Mouse (Mus musculus) neural tube, embryonic 12.5 days (tissue): ENCODE results near the gene Golph3. TPM values are rescaled to one million over a fixed set of nuclear protein-coding genes. Genes with fewer than 3 reads are reported as not detected.

ENCODE experiments used
- ATAC-seq: fragments of 200-750 bp; cut with Nextera tagmentation; 2 replicates; pipeline ENCODE4 v1.8.0; 2017; ENCODE audit warnings: low read depth, mild to moderate bottlenecking, moderate TSS enrichment, moderate library complexity; ENCODE audit not compliant: low FRiP score
- H3K27ac ChIP-seq: fragments of 300-500 bp; sonication (generic); 2 replicates; pipeline ENCODE4 v1.5.1; 2016
- H3K27me3 ChIP-seq: fragments of 300-500 bp; sonication (generic); replicated peaks from 2 replicates; pipeline ENCODE4 v1.6.1; 2016; ENCODE audit warnings: mild to moderate bottlenecking
- H3K36me3 ChIP-seq: fragments of 300-500 bp; sonication (generic); 2 replicates; pipeline ENCODE4 v1.6.1; 2016; ENCODE audit warnings: mild to moderate bottlenecking
- H3K4me1 ChIP-seq: fragments of 300-500 bp; sonication (generic); 2 replicates; pipeline ENCODE4 v1.6.1; 2016
- H3K4me2 ChIP-seq: fragments of 300-500 bp; sonication (generic); replicated peaks from 2 replicates; pipeline ENCODE4 v1.6.1; 2016; ENCODE audit warnings: mild to moderate bottlenecking
- H3K4me3 ChIP-seq: fragments of 300-500 bp; sonication (generic); 2 replicates; pipeline ENCODE4 v1.5.1; 2016
- H3K9ac ChIP-seq: fragments of 300-500 bp; sonication (generic); 2 replicates; pipeline ENCODE4 v1.6.1; 2016; ENCODE audit warnings: mild to moderate bottlenecking
- H3K9me3 ChIP-seq: fragments of 300-500 bp; sonication (generic); 2 replicates; pipeline ENCODE4 v1.6.1; 2016; ENCODE audit warnings: mild to moderate bottlenecking
- WGBS: fragments of 180-500 bp; shearing (Covaris S2); methylation state at CpG from one replicate; pipeline ENCODE4 v1.1.7; 2016; 5-methylcytosine and 5-hydroxymethylcytosine counted together
- polyA plus RNA-seq: library from polyadenylated mRNA; unstranded; fragments of >200 nt; fragmentation: Nextera tagmentation; extraction: Ambion mirVana; gene quantifications from 2 replicates; pipeline ENCODE4 v1.2.1, GENCODE M21; 2016

Golph3 gene
- polyA plus RNA-seq = 96.7 and 98.4 TPM in 2 replicates

DNA sequence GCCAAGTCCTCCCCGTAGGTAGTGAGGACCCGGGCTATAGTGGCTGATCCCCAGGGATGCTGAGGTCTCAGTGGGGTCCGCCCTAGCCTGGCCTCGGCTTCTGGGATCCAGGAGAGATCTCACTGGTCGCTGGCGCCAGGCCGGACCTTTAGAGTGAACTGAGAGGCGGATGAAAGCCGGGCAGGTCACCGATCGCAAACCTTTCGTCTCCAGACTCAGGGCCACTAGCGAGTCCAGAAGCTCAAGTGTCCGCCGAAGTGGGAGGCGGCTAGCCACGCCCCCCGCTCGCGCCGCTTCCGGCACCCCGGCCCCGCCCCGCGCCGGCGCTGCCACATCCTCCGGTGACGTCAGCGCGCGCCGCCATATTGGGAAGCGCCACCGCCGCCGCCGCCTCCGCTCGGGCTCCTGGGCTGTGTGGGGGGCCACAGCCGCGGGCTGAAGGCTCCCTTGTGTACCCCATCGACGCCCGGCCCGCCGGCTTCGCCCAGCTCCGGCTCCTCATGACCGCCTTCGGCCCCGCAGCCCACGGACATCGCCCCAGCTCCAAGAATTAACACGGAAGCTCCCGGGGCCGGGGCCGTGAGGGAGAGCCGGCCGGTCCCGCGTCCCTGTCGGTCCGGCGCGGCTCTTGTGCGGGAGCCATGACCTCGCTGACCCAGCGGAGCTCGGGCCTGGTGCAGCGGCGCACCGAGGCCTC lies at the start of gene Golph3:
TSS of gene Golph3 (plus strand) at position 360 of the 697 bp plus-strand sequence.
- H3K27me3 ChIP-seq = peaks cover 4% of the 10 kb centered on the region; the same call in 1 of the 2 replicates
- 0 out of 2 replicates have a peak, but pooled peaks cover 3% of the 10 kb centered on the region for H3K36me3 ChIP-seq
- ATAC-seq = peak; percentile 97
- H3K9me3 ChIP-seq = no peaks in the 10 kb centered on the region
- peak within 1 kb of the TSS; percentile 98 for H3K9ac ChIP-seq
- H3K4me3 ChIP-seq = peak within 1 kb of the TSS; percentile 94
- H3K27ac ChIP-seq = peak within 1 kb of the TSS; percentile 90
- H3K4me1 ChIP-seq = peaks cover 15% of the 10 kb centered on the region
- H3K4me2 ChIP-seq = peak within 1 kb of the TSS; percentile 72
- under 1% methylated on average over 74 of the region's 74 CpGs for WGBS

DNA sequence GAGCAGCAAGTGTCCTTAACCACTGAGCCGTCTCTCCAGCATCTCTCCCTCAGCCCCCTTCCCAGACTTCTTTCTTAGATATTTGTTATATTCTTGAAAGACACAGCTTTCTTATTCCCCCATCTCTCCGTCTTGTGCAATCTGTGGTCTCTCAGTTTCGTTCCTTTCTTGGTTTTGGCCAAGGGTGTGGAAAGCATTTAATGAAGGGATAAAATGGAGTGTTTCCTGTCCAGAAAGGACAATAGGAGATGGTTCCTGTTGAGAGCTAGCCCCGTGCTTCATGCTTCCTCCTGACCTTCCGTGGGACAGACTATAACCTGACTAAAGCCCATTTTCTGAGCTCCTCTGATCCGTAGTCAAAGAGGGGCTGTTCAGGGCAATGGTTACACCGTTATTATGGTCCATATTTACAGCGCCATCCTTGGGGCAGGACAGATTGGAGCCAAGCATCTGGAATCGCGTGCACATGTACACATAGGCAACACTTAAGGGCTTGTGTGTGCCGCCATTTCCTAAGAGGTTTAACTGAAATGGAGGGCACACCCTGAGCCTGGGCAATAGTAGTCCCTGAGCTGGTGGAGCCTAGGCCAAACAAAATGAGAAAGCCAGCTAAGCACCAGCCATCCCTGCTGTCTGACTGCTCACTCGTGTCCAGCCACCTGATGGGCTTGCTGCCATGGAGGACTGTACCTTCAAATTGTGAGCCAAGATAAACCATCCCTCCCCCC lies 47.8 kb upstream of the Golph3 start:
- no peak for ATAC-seq
- no peak overlapping the region for H3K4me2 ChIP-seq
- H3K36me3 ChIP-seq = peaks cover 21% of the 10 kb centered on the region
- H3K9ac ChIP-seq = no peak overlapping the region
- no peaks in the 10 kb centered on the region for H3K27me3 ChIP-seq
- no peak overlapping the region for H3K27ac ChIP-seq
- H3K4me3 ChIP-seq = no peak overlapping the region
- H3K9me3 ChIP-seq = no peaks in the 10 kb centered on the region
- no peaks in the 10 kb centered on the region for H3K4me1 ChIP-seq
- WGBS = 86% methylated on average over 12 of the region's 12 CpGs

DNA sequence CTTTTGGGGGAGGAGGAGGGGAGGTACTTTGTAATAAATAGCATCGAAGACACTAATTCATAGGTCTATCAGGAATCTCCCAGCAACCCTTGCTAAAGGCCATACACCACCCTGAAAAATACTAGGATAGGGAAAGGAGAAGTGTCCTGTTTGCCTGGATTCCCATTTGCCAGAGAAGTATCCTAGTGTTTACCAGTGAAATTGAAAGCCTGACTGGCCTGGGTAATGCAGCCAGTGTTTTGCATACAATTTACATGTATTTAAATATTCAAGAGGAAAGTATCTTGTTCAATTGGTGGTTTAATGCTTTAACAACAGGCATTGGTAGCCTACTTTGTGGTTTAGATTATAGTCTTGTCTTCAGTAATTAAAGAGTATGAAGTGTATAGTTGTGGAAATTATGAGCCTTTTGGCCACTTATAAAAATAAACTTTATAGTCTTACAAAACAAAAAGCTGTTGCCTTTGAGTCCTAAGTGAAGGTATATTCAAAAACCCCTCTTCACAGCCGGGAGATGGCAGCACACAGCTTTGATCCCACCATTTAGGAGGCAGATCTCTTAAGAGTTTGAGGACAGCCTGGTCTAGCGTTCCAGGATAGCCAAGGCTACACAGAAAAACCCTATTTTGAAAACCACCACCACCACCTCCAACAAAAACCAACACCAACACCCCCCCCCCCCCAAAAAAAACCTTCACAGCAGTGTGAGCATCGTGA lies 47.0 kb upstream of the Golph3 start:
- H3K4me2 ChIP-seq = no peak overlapping the region
- no peaks in the 10 kb centered on the region for H3K27me3 ChIP-seq
- no peaks in the 10 kb centered on the region for H3K9me3 ChIP-seq
- H3K9ac ChIP-seq = no peak overlapping the region
- WGBS = 68% methylated on average over 4 of the region's 4 CpGs
- H3K36me3 ChIP-seq = peaks cover 15% of the 10 kb centered on the region
- H3K4me1 ChIP-seq = no peaks in the 10 kb centered on the region
- no peak overlapping the region for H3K27ac ChIP-seq
- no peak overlapping the region for H3K4me3 ChIP-seq
- no peak for ATAC-seq

DNA sequence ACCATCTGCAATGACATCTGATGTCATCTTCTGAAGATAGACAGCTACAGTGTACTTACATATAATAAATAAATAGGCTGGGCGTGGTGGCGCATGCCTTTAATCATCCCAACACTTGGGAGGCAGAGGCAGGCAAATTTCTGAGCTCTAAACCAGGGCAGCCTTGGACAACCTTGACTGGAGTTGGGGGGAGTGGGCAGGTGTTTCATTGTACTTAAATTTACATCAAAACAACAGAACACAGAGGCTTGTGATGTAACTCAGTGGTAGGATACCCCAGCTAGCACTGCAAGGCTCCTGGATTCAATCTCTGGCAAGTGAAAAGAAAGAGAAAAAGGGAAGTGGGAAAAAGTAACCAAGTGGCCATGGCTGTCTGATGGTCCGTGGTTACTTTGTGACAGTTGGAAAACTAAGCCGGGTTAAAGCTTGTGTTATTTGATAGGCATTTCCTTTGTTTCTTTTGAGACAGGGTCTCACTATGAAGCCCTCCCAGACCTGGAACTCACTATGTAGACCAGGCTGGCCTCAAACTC lies 46.1 kb upstream of the Golph3 start:
- no peaks in the 10 kb centered on the region for H3K9me3 ChIP-seq
- H3K4me2 ChIP-seq = no peak overlapping the region
- H3K9ac ChIP-seq = no peak overlapping the region
- H3K27ac ChIP-seq = no peak overlapping the region
- H3K27me3 ChIP-seq = no peaks in the 10 kb centered on the region
- ATAC-seq = no peak
- H3K4me1 ChIP-seq = no peaks in the 10 kb centered on the region
- H3K36me3 ChIP-seq = peaks cover 6% of the 10 kb centered on the region; the same call in 1 of the 2 replicates
- H3K4me3 ChIP-seq = no peak overlapping the region
- WGBS = 88% methylated on average over 4 of the region's 4 CpGs

DNA sequence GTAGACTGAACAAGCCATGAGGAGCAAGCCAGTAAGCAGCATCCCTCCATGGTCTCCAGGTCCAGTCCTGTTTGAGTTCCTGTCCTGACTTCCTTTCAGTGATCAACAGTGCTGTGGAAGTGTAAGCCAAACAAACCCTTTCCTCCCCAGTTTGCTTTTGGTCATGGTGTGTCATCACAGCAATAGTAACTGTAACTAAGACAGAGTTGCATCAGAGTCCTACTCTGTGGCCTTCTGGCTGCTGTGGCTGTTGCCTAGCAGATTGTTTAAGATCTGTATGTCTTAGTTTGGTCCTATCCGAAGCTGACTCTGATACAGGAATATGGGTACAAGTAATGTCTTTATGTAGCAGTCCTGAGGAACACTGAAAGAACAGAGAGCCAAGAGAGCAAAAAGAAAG lies 41.4 kb upstream of the Golph3 start:
- 94% methylated on average over 1 of the region's 1 CpGs for WGBS
- no peak for ATAC-seq
- H3K9me3 ChIP-seq = no peaks in the 10 kb centered on the region
- H3K27me3 ChIP-seq = no peaks in the 10 kb centered on the region
- H3K4me2 ChIP-seq = no peak overlapping the region
- no peak overlapping the region for H3K27ac ChIP-seq
- no peaks in the 10 kb centered on the region for H3K36me3 ChIP-seq
- H3K4me3 ChIP-seq = no peak overlapping the region
- H3K4me1 ChIP-seq = no peaks in the 10 kb centered on the region
- no peak overlapping the region for H3K9ac ChIP-seq

DNA sequence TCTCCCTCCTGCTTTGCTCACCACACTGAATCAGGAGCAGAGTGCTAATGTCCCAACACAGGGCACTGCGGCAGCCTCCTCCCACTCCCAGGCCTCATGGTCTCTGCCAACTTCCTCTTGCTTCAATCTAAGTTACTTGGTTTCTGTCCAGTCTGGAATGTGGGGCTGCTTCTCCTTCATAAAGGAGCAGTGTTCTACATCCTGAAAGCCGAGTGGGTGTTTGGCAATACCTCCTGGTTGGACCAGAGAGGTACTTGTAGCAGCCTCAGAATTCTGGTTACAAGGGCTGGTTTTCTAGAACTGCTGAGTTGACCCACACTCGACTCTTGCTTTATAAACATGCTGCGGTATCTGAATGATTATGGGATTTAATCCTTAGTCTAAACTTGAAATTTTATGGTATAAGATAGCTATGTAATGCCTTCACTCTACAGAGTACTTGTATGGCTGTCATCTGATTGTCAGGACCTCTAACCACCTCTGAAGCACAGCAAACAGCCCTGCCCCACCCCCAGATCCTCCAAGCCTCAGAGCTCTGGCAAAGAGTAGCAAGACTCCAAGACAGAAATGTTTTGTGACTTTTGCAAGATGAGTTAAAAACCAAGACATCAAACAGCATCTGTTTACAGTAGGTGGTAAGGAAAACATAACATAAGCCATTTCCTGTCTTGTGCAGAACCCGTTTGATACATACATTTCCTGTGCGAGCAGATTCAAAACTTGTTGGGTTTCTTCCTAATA lies 36.3 kb upstream of the Golph3 start:
- WGBS = 87% methylated on average over 6 of the region's 6 CpGs

DNA sequence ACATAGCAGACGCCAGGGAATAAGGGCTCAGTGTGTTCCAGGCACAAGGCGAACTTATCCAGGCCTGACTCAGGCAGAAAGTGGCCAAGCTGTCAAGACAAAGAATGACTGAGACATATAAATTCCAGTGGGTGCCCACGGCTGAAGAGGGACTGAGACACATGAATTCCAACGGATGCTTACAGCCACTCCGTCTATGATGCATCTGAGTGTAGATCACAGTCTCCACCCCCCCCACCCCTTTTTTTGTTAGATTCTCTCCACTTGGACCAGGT lies 35.8 kb upstream of the Golph3 start:
- WGBS = 80% methylated on average over 5 of the region's 5 CpGs
- Histone ChIP-seq H3K27ac (no peak overlapping the region), H3K9me3 (no peaks in the 10 kb centered on the region), H3K36me3 (no peaks in the 10 kb centered on the region), H3K4me3 (no peak overlapping the region), H3K4me2 (no peak overlapping the region), H3K9ac (no peak overlapping the region), H3K27me3 (no peaks in the 10 kb centered on the region), H3K4me1 (no peaks in the 10 kb centered on the region)
- no peak for ATAC-seq

More for the DNA sequence above, 36.3 kb upstream of the Golph3 start:
- no peaks in the 10 kb centered on the region for H3K9me3 ChIP-seq
- no peak overlapping the region for H3K9ac ChIP-seq
- no peak overlapping the region for H3K27ac ChIP-seq
- no peak overlapping the region for H3K4me3 ChIP-seq
- H3K27me3 ChIP-seq = no peaks in the 10 kb centered on the region
- H3K4me1 ChIP-seq = no peaks in the 10 kb centered on the region
- no peak overlapping the region for H3K4me2 ChIP-seq
- H3K36me3 ChIP-seq = no peaks in the 10 kb centered on the region
- ATAC-seq = no peak

DNA sequence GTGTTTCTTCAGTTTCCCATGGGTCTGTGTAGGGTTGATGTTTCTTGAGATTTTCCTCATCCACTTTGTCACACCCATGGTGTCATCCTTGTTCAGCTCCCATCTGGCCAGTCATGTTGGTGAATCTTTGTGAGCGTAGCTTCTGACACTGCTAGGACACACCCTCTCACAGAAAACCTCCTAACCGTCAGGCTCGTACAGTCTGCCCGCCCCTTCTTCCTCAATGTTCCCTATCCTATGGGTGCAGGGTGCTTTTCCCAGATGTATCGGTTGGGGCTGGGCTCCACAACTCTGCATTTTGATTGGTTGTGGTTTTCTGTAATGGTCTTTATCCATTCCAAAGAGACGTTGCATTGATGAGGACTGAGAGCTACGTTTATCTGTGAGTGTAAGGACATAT lies 30.9 kb upstream of the Golph3 start:
- H3K27ac ChIP-seq = no peak overlapping the region
- H3K4me1 ChIP-seq = no peaks in the 10 kb centered on the region
- H3K36me3 ChIP-seq = no peaks in the 10 kb centered on the region
- no peaks in the 10 kb centered on the region for H3K27me3 ChIP-seq
- no peak for ATAC-seq
- H3K4me3 ChIP-seq = no peak overlapping the region
- WGBS = 81% methylated on average over 7 of the region's 7 CpGs
- H3K9ac ChIP-seq = no peak overlapping the region
- no peaks in the 10 kb centered on the region for H3K9me3 ChIP-seq
- no peak overlapping the region for H3K4me2 ChIP-seq

DNA sequence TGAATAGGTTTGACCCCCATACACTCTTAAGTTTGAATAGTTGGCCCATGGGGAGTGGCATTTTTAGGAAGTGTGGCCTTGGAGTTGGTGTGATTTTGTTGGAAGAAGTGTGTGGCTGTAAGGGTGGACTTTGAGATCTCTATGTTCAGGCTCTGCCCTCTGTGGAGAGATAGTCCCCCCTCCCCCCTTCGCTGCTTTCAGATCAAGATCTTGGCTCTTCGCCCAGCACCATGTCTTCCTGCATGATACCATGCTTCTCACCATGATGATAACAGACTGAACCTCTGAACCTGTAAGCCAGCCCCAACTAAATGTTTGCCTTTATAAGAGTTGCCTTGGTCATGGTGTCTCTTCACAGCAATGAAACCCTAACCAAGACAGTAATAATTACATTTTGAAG lies 29.5 kb upstream of the Golph3 start:
- H3K4me2 ChIP-seq = no peak overlapping the region
- no peak overlapping the region for H3K27ac ChIP-seq
- no peaks in the 10 kb centered on the region for H3K9me3 ChIP-seq
- H3K4me1 ChIP-seq = no peaks in the 10 kb centered on the region
- H3K27me3 ChIP-seq = no peaks in the 10 kb centered on the region
- WGBS = 88% methylated on average over 2 of the region's 2 CpGs
- no peak for ATAC-seq
- H3K4me3 ChIP-seq = no peak overlapping the region
- no peak overlapping the region for H3K9ac ChIP-seq
- no peaks in the 10 kb centered on the region for H3K36me3 ChIP-seq

DNA sequence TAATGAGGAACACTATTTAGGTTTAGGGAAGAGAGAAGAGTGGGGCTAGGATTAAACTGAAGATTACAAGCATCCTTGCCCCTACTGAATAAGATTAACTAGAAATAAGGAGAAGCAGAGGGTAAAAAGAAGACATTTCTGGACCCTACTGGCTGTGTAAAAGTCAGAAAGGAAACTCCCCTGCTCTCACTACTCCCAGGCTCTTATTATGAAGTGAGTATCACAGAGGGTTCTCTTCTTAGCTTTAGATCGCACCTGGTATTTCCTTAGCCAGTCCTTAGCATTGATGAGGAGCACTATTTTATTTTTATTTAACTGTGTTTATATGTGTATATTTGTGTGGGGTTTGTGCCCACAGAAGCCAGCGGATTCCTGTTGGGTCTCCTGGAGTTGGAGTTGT lies 25.0 kb upstream of the Golph3 start:
- Histone ChIP-seq H3K4me1 (no peaks in the 10 kb centered on the region), H3K27me3 (no peaks in the 10 kb centered on the region), H3K9me3 (no peaks in the 10 kb centered on the region), H3K9ac (no peak overlapping the region), H3K36me3 (no peaks in the 10 kb centered on the region), H3K4me2 (no peak overlapping the region), H3K27ac (no peak overlapping the region), H3K4me3 (no peak overlapping the region)
- 70% methylated on average over 2 of the region's 2 CpGs for WGBS
- no peak for ATAC-seq

DNA sequence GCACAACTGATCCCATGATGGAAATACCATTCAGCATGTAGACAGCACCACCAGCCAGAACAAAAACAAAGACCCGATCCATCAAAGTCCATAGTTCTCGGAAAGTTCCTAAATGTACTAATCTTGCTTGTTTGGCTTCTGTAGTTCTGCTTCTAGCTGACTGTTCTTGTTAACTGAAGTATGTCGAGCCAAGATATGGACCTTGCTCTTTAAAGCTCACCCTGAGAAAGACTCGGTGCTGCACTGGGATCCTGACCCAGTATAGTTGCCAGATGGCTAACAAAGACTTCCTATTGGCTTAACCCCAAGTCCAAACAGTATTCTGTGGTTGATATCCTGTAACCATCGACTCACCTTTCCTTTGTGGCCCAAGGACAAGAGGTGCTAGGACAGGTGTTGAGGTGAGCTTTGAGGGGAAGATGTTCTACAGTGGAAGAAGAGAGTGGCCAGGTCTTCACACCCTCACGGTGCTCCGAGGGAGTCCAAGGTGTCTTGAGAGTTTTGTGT lies 23.0 kb upstream of the Golph3 start:
- Histone ChIP-seq H3K4me3 (no peak overlapping the region), H3K4me2 (no peak overlapping the region), H3K9me3 (no peaks in the 10 kb centered on the region), H3K4me1 (no peaks in the 10 kb centered on the region), H3K27me3 (no peaks in the 10 kb centered on the region), H3K36me3 (no peaks in the 10 kb centered on the region), H3K27ac (no peak overlapping the region), H3K9ac (no peak overlapping the region)
- WGBS = 85% methylated on average over 7 of the region's 7 CpGs
- no peak for ATAC-seq

DNA sequence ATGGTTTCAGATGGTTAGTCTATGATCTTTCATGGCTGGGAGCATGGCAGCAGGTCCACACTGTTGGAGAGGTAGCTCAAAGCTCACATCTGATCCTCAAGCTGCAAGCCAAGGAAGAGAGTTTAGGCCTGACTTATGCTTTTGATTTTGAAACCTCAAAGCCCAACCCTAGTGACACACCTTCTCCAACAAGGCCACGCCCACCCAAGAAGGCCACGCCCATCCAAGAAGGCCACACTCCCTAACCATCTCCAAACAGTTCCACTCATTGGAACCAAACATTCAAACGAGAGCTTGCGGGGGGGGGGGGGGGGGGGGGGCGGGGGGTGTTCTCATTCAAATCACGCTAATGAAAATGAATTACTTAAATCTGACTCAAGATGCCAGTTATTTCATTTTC lies 19.5 kb upstream of the Golph3 start:
- WGBS = 81% methylated on average over 5 of the region's 6 CpGs
- ATAC-seq = no peak
- H3K36me3 ChIP-seq = no peaks in the 10 kb centered on the region
- no peak overlapping the region for H3K27ac ChIP-seq
- H3K27me3 ChIP-seq = no peaks in the 10 kb centered on the region
- H3K4me2 ChIP-seq = no peak overlapping the region
- no peaks in the 10 kb centered on the region for H3K4me1 ChIP-seq
- H3K4me3 ChIP-seq = no peak overlapping the region
- no peak overlapping the region for H3K9ac ChIP-seq
- H3K9me3 ChIP-seq = no peaks in the 10 kb centered on the region
